Mouse (Mus musculus) forebrain, postnatal 0 days (tissue): ENCODE measurements around the gene Mcl1. TPM values are rescaled to one million over a fixed set of nuclear protein-coding genes. Genes with fewer than 3 reads are reported as not detected.

Experiments
- ATAC-seq: fragments of 200-750 bp; cut with Nextera tagmentation; 2 replicates; pipeline ENCODE4 v1.8.0; 2017; ENCODE audit warnings: mild to moderate bottlenecking, moderate library complexity
- DNase-seq: peaks from one replicate; pipeline ENCODE4 v3.0.0-alpha.2; 2015
- H3K27ac ChIP-seq: fragments of 300-500 bp; sonication (generic); 2 replicates; pipeline ENCODE4 v1.5.1; 2014; ENCODE audit warnings: low read depth, mild to moderate bottlenecking, antibody characterized with exemption, low read length, moderate library complexity, mixed read lengths
- H3K27me3 ChIP-seq: fragments of 300-500 bp; sonication (generic); 2 replicates; pipeline ENCODE4 v1.6.1; 2014; ENCODE audit warnings: mild to moderate bottlenecking, low read length, mixed read lengths; ENCODE audit not compliant: insufficient read depth
- H3K36me3 ChIP-seq: fragments of 300-500 bp; sonication (generic); 2 replicates; pipeline ENCODE4 v1.6.1; 2014; ENCODE audit warnings: mild to moderate bottlenecking, moderate library complexity; ENCODE audit not compliant: insufficient read depth
- H3K4me1 ChIP-seq: fragments of 300-500 bp; sonication (generic); 2 replicates; pipeline ENCODE4 v1.6.1; 2014; ENCODE audit warnings: antibody characterized with exemption; ENCODE audit not compliant: insufficient read depth
- H3K4me2 ChIP-seq: fragments of 300-500 bp; sonication (generic); 2 replicates; pipeline ENCODE4 v1.6.1; 2014; ENCODE audit warnings: low read depth, mild to moderate bottlenecking, moderate library complexity
- H3K4me3 ChIP-seq: fragments of 300-500 bp; sonication (generic); 2 replicates; pipeline ENCODE4 v1.5.1; 2014; ENCODE audit warnings: low read depth, low read length, mixed read lengths
- H3K9ac ChIP-seq: fragments of 300-500 bp; sonication (generic); 2 replicates; pipeline ENCODE4 v1.6.1; 2014; ENCODE audit warnings: mild to moderate bottlenecking
- H3K9me3 ChIP-seq: fragments of 300-500 bp; sonication (generic); 2 replicates; pipeline ENCODE4 v1.6.1; 2016; ENCODE audit warnings: low read length
- CTCF ChIP-seq: sonication (generic); IDR thresholded peaks from 2 replicates; pipeline ENCODE4 v1.5.1; 2016; ENCODE audit warnings: antibody characterized with exemption, control low read depth, low read depth
- WGBS: fragments of 180-500 bp; shearing (Covaris S2); extraction: QIAGEN DNeasy Blood & Tissue Kit; methylation state at CpG from one replicate; pipeline ENCODE4 v1.1.7; 2014; 5-methylcytosine and 5-hydroxymethylcytosine counted together
- polyA plus RNA-seq: library from polyadenylated mRNA; unstranded; fragments of >200 nt; fragmentation: Nextera tagmentation; extraction: Ambion mirVana; gene quantifications from 2 replicates; pipeline ENCODE4 v1.2.1, GENCODE M21; 2015
- total RNA-seq: library from RNA; depleted of rRNA; stranded (reverse); fragments of >200 nt; gene quantifications from 2 replicates; pipeline ENCODE4 v1.2.3, GENCODE M21; 2014

The Mcl1 gene
- total and polyA plus RNA-seq, 2 experiments from 2014 or later, result 46.6 to 137 TPM

DNA sequence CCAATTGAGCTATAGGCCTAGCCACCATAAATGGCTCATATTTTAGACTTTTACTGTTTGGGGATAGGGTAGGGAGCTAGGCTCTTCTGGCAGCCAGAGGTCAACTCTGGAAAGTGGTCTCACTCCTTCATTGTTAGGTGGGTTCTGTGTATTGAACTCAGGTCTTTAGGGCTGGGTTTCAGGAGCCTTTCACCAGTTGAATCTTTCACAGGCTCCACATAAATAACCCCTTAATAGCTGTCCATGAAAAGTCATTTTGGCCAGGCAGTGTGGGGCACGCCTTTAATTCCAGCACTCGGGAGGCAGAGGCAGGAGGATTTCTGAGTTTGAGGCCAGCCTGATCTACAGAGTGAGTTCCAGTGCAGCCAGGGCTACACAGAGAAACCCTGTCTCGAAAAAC lies 877 bp upstream of the Mcl1 start:
- no peak for ATAC-seq
- no peaks in the 10 kb centered on the region for H3K9me3 ChIP-seq
- H3K4me3 ChIP-seq, result peak overlapping the region; percentile 83; the same call in 1 of the 2 replicates
- H3K4me1 ChIP-seq, result peaks cover 19% of the 10 kb centered on the region
- no peak for DNase-seq
- peak overlapping the region; percentile 49 for H3K4me2 ChIP-seq
- peaks cover 6% of the 10 kb centered on the region; the same call in 1 of the 2 replicates for H3K36me3 ChIP-seq
- H3K27me3 ChIP-seq, result no peaks in the 10 kb centered on the region
- TF ChIP-seq CTCF, result no peak
- WGBS, result 91% methylated on average over 3 of the region's 3 CpGs
- peak overlapping the region; percentile 98; the same call in 1 of the 2 replicates for H3K9ac ChIP-seq
- no peak overlapping the region for H3K27ac ChIP-seq

DNA sequence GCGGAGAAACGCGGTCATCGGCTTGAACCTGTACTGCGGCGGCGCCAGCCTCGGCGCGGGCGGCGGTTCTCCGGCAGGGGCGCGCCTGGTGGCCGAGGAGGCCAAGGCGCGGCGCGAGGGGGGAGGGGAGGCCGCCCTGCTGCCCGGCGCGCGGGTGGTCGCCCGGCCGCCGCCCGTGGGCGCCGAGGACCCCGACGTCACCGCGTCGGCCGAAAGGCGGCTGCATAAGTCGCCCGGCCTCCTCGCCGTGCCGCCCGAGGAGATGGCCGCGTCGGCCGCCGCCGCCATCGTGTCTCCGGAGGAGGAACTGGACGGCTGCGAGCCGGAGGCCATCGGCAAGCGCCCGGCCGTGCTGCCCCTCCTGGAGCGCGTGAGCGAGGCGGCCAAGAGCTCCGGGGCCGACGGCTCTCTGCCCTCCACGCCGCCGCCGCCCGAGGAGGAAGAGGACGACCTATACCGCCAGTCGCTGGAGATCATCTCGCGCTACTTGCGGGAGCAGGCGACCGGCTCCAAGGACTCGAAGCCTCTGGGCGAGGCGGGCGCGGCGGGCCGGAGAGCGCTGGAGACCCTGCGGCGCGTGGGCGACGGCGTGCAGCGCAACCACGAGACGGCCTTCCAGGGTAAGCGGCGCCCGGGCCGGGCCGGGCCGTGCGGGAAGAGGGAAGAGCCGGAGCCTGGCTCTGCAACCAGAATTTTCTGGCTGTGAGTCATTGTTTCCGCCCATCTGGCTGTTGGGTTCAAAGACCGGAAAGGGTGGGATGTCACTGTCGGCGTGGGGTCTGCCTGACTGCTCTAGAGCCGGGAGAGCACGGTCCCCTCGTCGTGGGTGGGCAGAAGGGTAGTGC lies 502 bp downstream of the Mcl1 start:
- 2% methylated on average over 91 of the region's 113 CpGs for WGBS
- peak; percentile 69 for ATAC-seq

DNA sequence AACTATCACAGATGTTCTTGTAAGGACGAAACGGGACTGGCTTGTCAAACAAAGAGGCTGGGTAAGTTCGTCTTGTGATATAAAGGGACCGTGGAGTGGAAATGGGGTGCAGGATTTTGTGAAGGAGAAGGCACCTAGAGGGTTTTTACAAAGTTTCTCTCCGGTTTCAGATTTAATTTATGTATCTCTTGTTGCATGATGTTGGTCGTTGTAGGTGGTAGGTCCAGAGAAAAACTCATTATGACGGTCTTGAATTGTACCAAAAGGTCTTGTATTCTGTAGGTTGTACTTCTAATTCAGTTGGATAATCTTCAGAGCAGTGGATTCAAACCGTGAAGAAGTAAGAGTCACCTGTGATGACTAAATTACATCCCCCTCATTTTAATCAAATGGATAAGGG lies 1.4 kb downstream of the Mcl1 start:
- Histone ChIP-seq H3K4me2 (peak overlapping the region; percentile 75), H3K9ac (peak overlapping the region; percentile 98), H3K9me3 (no peaks in the 10 kb centered on the region), H3K27me3 (no peaks in the 10 kb centered on the region), H3K4me3 (peak overlapping the region; percentile 83), H3K4me1 (peaks cover 20% of the 10 kb centered on the region), H3K27ac (peak overlapping the region; percentile 98), H3K36me3 (peaks cover 25% of the 10 kb centered on the region)
- TF ChIP-seq CTCF, result no peak
- WGBS, result 3% methylated on average over 8 of the region's 8 CpGs
- no peak for DNase-seq
- ATAC-seq, result no peak

More for the DNA sequence above, 502 bp downstream of the Mcl1 start:
- peak overlapping the region; percentile 98 for H3K9ac ChIP-seq
- no peak; the same call in 1 of the 2 replicates for TF ChIP-seq CTCF
- H3K27me3 ChIP-seq, result no peaks in the 10 kb centered on the region
- H3K4me3 ChIP-seq, result peak overlapping the region; percentile 83
- DNase-seq, result peak; percentile 76
- peak overlapping the region; percentile 75 for H3K4me2 ChIP-seq
- peaks cover 20% of the 10 kb centered on the region for H3K4me1 ChIP-seq
- no peaks in the 10 kb centered on the region for H3K9me3 ChIP-seq
- peak overlapping the region; percentile 98 for H3K27ac ChIP-seq
- peaks cover 18% of the 10 kb centered on the region for H3K36me3 ChIP-seq

DNA sequence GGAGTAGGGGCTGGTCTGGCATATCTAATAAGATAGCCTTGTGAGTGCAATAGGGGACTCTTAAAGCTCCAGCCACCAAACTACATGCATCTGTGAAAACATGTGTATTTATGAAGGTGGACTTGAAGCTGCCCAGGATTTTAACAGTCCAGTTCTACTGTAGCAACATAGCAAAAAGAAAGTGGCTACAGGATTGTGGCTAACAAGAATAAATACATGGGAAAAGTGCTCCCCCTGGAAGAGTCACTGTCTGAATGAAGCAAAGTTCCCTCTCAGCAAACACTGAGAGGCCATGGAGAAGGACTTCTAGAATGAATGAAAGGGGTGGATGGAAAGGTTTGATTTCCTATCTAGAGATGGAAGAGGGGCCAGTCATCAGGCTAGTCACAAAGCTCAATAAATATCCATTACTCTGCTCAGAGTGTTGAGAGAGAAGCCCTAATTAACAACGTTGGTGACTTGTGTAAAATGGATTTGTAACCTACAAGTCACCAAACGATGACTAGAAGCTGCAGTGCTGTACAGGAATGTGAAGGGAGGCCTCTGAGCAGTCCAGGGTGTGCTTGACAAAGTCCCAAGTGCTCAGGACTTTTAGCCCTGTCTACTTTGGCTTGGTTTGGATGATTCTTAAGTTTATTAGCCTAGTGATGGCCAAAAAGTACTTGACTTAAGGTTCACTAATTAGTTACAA lies 2.3 kb downstream of the Mcl1 start:
- Histone ChIP-seq H3K9ac (peak overlapping the region; percentile 98), H3K4me2 (peak overlapping the region; percentile 75), H3K27ac (no peak overlapping the region), H3K27me3 (no peaks in the 10 kb centered on the region), H3K4me1 (peaks cover 20% of the 10 kb centered on the region), H3K36me3 (peaks cover 30% of the 10 kb centered on the region), H3K9me3 (no peaks in the 10 kb centered on the region), H3K4me3 (peak overlapping the region; percentile 83)
- DNase-seq (no peak), ATAC-seq (no peak)
- 32% methylated on average over 2 of the region's 2 CpGs for WGBS
- TF ChIP-seq CTCF, result no peak

DNA sequence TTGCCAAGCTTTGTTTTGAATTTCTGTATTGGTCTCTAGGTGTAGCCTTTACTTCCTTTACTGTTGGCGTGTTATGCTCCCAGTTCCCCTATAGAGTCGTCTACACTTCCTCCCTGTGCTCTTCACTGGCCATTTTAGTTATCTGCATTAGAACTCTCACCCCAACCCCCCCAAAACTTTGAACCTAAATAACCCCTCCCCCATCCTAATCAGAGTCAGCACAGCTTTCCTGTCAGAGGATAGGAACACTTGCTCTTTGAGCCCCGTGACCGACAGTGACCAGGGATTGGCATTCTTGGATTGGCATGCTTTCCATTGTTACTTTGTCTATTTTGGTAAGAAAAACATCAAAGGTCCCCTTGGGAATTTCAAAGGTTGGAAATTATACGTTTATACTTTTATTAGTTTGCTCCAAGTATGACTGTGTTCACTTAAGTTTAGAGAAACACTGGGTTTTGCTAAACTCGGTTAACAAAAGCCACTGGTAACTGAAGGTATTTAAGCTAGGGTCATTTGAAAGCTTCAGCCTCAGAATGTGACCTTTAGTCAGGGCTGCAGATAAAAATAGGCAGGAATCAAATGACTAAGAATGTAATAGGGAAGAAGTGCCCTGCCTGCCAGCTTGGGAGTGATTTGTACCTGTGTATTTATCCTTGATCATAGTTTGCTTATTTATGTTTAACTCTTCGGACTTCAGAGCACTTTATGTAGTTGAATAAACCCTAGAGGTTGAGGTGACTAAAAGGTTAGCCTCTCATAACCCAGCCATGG lies 3.5 kb downstream of the Mcl1 start:
- peaks cover 20% of the 10 kb centered on the region for H3K4me1 ChIP-seq
- DNase-seq (no peak), ATAC-seq (no peak)
- H3K9me3 ChIP-seq, result no peaks in the 10 kb centered on the region
- WGBS, result 71% methylated on average over 7 of the region's 7 CpGs
- no peak overlapping the region for H3K9ac ChIP-seq
- no peak for TF ChIP-seq CTCF
- H3K27me3 ChIP-seq, result no peaks in the 10 kb centered on the region
- H3K36me3 ChIP-seq, result peaks cover 30% of the 10 kb centered on the region
- no peak overlapping the region for H3K27ac ChIP-seq
- H3K4me2 ChIP-seq, result peak overlapping the region; percentile 17
- no peak overlapping the region for H3K4me3 ChIP-seq

DNA sequence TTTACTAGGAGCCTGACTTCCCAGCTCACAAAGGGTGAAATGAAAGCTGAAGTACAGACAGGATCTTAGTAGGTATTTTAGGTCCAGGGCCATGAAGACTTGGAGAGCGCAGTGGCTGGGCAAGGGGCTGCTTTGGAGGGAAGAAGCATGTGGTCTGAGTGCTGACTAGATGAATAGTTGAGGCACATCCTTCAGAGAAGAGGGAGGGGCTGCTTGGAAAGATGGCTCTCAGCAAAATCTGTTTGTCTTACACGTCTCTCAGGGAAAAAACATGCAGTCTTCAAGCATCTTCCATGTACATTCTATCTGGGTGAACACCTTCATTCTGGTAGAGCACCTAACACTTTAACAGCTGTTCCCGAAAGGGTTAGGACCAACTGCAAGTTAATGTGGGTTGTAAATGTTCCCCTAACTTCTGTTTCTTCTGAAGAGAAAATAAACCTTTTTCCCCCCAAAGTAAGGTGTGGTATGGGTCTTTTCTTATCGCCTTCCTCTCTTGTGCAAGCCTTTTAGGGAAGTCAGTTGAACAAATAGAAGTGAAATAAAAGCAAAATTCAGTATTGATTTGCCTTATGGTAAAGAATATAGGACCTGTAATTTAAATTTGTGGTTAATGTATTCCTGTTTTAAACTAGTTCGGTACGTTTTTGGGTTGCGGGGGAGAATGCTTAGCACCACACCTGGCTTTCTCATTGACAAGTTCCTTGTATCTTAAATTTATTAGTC lies 4.3 kb downstream of the Mcl1 start:
- Histone ChIP-seq H3K27me3 (no peaks in the 10 kb centered on the region), H3K9me3 (no peaks in the 10 kb centered on the region), H3K36me3 (peaks cover 30% of the 10 kb centered on the region), H3K4me3 (no peak overlapping the region), H3K9ac (no peak overlapping the region), H3K27ac (no peak overlapping the region), H3K4me2 (peak overlapping the region; percentile 17; the same call in 1 of the 2 replicates), H3K4me1 (peaks cover 20% of the 10 kb centered on the region)
- DNase-seq (no peak), ATAC-seq (no peak)
- WGBS, result 81% methylated on average over 7 of the region's 7 CpGs
- TF ChIP-seq CTCF, result no peak
